Mouse (Mus musculus) testis, adult 2 months (tissue): ENCODE measurements around the gene H2-Ab1.

Experiments
- CTCF ChIP-seq: fragments of 200-500 bp; IDR thresholded peaks from 2 replicates; pipeline ENCODE4 v1.5.1; 2012; ENCODE audit warnings: low read depth, mild to moderate bottlenecking, inconsistent platforms, low read length, moderate library complexity; ENCODE audit not compliant: control insufficient read depth, insufficient read depth, insufficient replicate concordance
- POLR2A ChIP-seq: fragments of 200-500 bp; IDR thresholded peaks from 2 replicates; pipeline ENCODE4 v1.6.1; 2012; ENCODE audit warnings: low read depth, mild to moderate bottlenecking, inconsistent platforms, low read length, moderate library complexity; ENCODE audit not compliant: control insufficient read depth

- no peak for TF ChIP-seq CTCF
- no peak for TF ChIP-seq POLR2A
These were observed at the start of gene H2-Ab1 for GRCm38 (mm10) chr17:34257594-34258375.
